In the genomic region with DNA sequence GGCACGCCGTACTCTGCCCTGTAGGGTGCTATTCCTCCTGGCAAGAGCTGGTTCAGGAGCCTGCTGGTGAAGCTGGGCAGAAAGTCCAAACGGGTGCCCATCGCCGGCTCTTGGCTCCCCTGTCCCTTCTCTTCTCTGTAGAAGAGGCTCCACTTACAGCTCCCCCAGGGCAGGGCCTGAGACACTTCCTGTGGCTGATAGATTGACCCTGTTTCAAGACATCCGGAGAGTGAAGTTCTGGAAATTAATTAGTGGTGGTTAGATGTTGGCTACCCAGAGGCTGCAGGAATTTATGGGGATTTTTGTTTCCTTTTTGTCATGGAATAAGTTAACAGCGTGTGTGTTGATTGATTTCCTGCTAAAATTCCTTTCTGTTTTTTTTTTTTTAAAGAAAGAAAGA, we compare ENCODE assay signal across 14 mouse cellular contexts.
DNase-seq lines count a peak whose midpoint lies in the region; ATAC-seq and TF ChIP-seq lines count a peak whose summit lies in the region.
"Had no signal": no experiment of that assay in that cellular context is flagged by ENCODE, and none has a peak within 500 bp of the region (broad histone marks: within the 10 kb centered on the region; RNA-seq: fewer than 3 reads in every experiment).

No protein-coding gene starts in this region.

- H3K27me3 ChIP-seq in kidney, embryonic 14.5 days (ENCODE audit: control insufficient read depth, insufficient read depth, low read length) = no peaks in the 10 kb centered on the region
- peaks cover 18% of the 10 kb centered on the region for H3K27me3 ChIP-seq in limb, embryonic 12.5 days
- H3K27me3 ChIP-seq in midbrain, postnatal 0 days (ENCODE audit: insufficient read depth, low read length) = peaks cover 4% of the 10 kb centered on the region; the same call in 1 of the 2 replicates
- H3K27me3 ChIP-seq: intestine, embryonic 15.5 days; midbrain, embryonic 13.5 days had no signal

- 0 out of 2 replicates have a peak overlapping the region, but pooled peaks have one; percentile 18 for H3K27ac ChIP-seq in brown adipose tissue, adult 24 weeks (replicated peaks; ENCODE audit: low read depth, low read length)
- peak overlapping the region; percentile 72; the same call in 1 of the 2 replicates for H3K27ac ChIP-seq in kidney, embryonic 14.5 days (ENCODE audit: low read depth, low read length)
- peak overlapping the region; percentile 4; the same call in 1 of the 2 replicates for H3K27ac ChIP-seq in limb, embryonic 12.5 days
- no peak overlapping the region for H3K27ac ChIP-seq in midbrain, postnatal 0 days (ENCODE audit: low read depth, low read length)
- H3K27ac ChIP-seq: hindbrain, embryonic 12.5 days; intestine, embryonic 15.5 days; midbrain, embryonic 13.5 days; stomach, embryonic 15.5 days had no signal

- no peak overlapping the region; the same call in 1 of the 2 replicates for H3K4me2 ChIP-seq in kidney, embryonic 14.5 days (replicated peaks; ENCODE audit: low read depth, low read length)
- H3K4me2 ChIP-seq in limb, embryonic 12.5 days = no peak overlapping the region
- no peak overlapping the region for H3K4me2 ChIP-seq in midbrain, postnatal 0 days (ENCODE audit: low read depth, low read length, poor library complexity, severe bottlenecking)
- H3K4me2 ChIP-seq: hindbrain, embryonic 12.5 days; intestine, embryonic 15.5 days; midbrain, embryonic 13.5 days; stomach, embryonic 15.5 days had no signal

- H3K4me1 ChIP-seq in brown adipose tissue, adult 24 weeks (ENCODE audit: control insufficient read depth, insufficient read depth, insufficient read length, low read length) = peaks cover 6% of the 10 kb centered on the region; the same call in 1 of the 2 replicates
- H3K4me1 ChIP-seq in kidney, embryonic 14.5 days (ENCODE audit: control insufficient read depth, insufficient read depth, low read length) = peaks cover 34% of the 10 kb centered on the region
- H3K4me1 ChIP-seq in limb, embryonic 12.5 days (replicated peaks) = peaks cover 48% of the 10 kb centered on the region
- H3K4me1 ChIP-seq in midbrain, postnatal 0 days (ENCODE audit: insufficient read depth, low read length) = peaks cover 5% of the 10 kb centered on the region; the same call in 1 of the 2 replicates

- no peak; the same call in 1 of the 2 replicates for ATAC-seq in kidney, embryonic 14.5 days (ENCODE audit: low FRiP score, low TSS enrichment)
- no peak for ATAC-seq in limb, embryonic 12.5 days (ENCODE audit: insufficient number of reproducible peaks, insufficient read depth, low FRiP score, low TSS enrichment, low read depth)
- no peak for ATAC-seq in midbrain, postnatal 0 days (ENCODE audit: low FRiP score)
- ATAC-seq: intestine, embryonic 15.5 days; midbrain, embryonic 13.5 days had no signal

- H3K36me3 ChIP-seq in kidney, embryonic 14.5 days (ENCODE audit: control insufficient read depth, insufficient read depth, low read length) = no peaks in the 10 kb centered on the region
- H3K36me3 ChIP-seq in limb, embryonic 12.5 days = no peaks in the 10 kb centered on the region
- H3K36me3 ChIP-seq in midbrain, postnatal 0 days (ENCODE audit: insufficient read depth, low read length) = no peaks in the 10 kb centered on the region
- H3K36me3 ChIP-seq: hindbrain, embryonic 12.5 days; intestine, embryonic 15.5 days; midbrain, embryonic 13.5 days; stomach, embryonic 15.5 days had no signal

- whole genome bisulfite sequencing in kidney, embryonic 14.5 days = 29% methylated on average over 7 of the region's 7 CpGs
- 33% methylated on average over 7 of the region's 7 CpGs for WGBS in limb, embryonic 12.5 days
- WGBS in midbrain, postnatal 0 days = 74% methylated on average over 7 of the region's 7 CpGs

- H3K9me3 ChIP-seq in kidney, embryonic 14.5 days (ENCODE audit: control insufficient read depth, low read length) = no peaks in the 10 kb centered on the region
- no peaks in the 10 kb centered on the region for H3K9me3 ChIP-seq in limb, embryonic 12.5 days
- H3K9me3 ChIP-seq in midbrain, postnatal 0 days (ENCODE audit: low read length) = no peaks in the 10 kb centered on the region
- H3K9me3 ChIP-seq: hindbrain, embryonic 12.5 days; intestine, embryonic 15.5 days; midbrain, embryonic 13.5 days; stomach, embryonic 15.5 days had no signal

- H3K9ac ChIP-seq in kidney, embryonic 14.5 days (ENCODE audit: low read depth, low read length) = no peak overlapping the region
- H3K9ac ChIP-seq in limb, embryonic 12.5 days (replicated peaks) = no peak overlapping the region
- no peak overlapping the region for H3K9ac ChIP-seq in midbrain, postnatal 0 days (replicated peaks; ENCODE audit: low read length, poor library complexity, severe bottlenecking)
- H3K9ac ChIP-seq: hindbrain, embryonic 12.5 days; intestine, embryonic 15.5 days; midbrain, embryonic 13.5 days; stomach, embryonic 15.5 days had no signal

- DNase-seq in kidney, adult 11 months = peak; percentile 15
- DNase-seq in kidney, adult 18-20 months = no peak
- no peak for DNase-seq in midbrain, postnatal 0 days (ENCODE audit: low spot score)
- no peak for DNase-seq in thymus, postnatal 0 days (ENCODE audit: low spot score)
- DNase-seq: cerebellum, adult 11-12 months; spleen, adult 18-20 months; thymus, postnatal 14 days had no signal

- H3K4me3 ChIP-seq in brown adipose tissue, adult 24 weeks (ENCODE audit: insufficient read depth, low read depth, low read length) = no peak overlapping the region
- no peak overlapping the region for H3K4me3 ChIP-seq in kidney, embryonic 14.5 days (ENCODE audit: low read length)
- no peak overlapping the region for H3K4me3 ChIP-seq in limb, embryonic 12.5 days (replicated peaks)
- H3K4me3 ChIP-seq in midbrain, postnatal 0 days (ENCODE audit: low read depth, low read length) = no peak overlapping the region
- H3K4me3 ChIP-seq: hindbrain, embryonic 12.5 days; intestine, embryonic 15.5 days; midbrain, embryonic 13.5 days; stomach, embryonic 15.5 days had no signal

- TF ChIP-seq CTCF in midbrain, postnatal 0 days (IDR thresholded peaks at IDR 0.05) = no peak
